Mouse (Mus musculus): ENCODE results near the gene Col4a3bp. TPM values are rescaled to one million over a fixed set of nuclear protein-coding genes. Genes with fewer than 3 reads are reported as not detected.

The Col4a3bp gene
- polyA plus RNA-seq, 1 experiment, result 0.74 TPM

DNA sequence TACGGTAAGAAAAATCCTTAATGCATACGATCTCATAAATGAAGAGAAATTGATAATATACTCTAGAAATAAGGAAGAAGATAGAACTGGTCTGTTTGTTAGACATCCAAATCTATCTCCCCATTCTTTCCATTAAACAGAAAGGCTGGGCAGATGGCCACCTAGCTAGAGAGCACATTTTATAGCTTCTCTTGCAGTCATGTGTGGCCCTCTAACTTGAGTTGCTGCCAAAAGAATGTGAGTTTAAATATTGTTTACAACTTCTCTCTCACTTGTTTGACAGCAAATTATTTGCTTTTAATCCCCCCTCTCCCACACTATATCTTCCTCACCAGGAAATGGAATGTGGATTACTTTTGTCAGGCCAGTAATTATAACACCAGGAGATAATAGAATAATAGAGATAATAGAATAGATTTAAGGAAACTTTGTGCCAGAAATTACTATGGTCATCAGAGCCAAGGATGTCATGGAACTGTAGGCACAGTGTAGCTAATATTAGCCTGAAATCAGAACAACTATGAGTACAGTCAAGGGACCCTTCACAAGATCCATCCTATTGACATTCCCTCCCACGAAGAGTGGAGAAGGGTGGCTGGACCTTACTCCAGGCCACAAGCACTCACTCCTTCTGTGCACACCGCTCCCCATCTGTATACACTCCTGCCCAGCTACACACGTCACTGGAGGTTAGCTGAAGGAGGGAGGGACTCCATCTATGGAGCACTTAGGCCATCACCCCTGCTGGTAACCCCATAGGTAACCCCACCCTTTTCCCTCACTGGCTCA, 28.1 kb upstream of the Col4a3bp start:
- Histone ChIP-seq H3K27me3 (ENCODE audit: control insufficient read depth) (no peaks in the 10 kb centered on the region), H3K4me1 (ENCODE audit: control insufficient read depth) (no peaks in the 10 kb centered on the region), H3K9me3 (ENCODE audit: control insufficient read depth, low read length) (no peaks in the 10 kb centered on the region), H3K4me3 (replicated peaks) (no peak overlapping the region), H3K36me3 (ENCODE audit: control insufficient read depth) (peaks cover 24% of the 10 kb centered on the region)
- TF ChIP-seq TAL1 (IDR thresholded peaks at IDR 0.05; ENCODE audit: low read length) (no peak), GATA1 (IDR thresholded peaks at IDR 0.05; ENCODE audit: low read length) (no peak)

DNA sequence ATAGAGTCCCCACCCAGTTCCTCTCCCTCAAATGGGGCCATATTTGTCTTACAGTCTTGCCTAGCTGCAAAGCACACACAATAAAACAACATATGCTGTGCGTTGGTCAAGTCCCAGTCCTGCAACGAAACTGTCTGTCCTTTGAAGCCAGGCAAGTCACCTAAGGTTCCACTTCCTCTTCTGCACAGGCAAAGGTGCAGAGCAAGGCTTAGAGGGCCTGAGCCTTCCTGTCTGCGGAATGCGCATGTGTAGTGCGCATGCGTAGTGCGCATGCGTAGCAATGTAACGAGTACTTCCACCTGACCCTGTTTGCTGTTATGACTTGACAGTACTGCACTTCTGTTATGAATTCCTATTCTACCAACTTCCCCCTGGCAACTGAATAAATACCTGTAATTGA, 26.2 kb upstream of the Col4a3bp start:
- peaks cover 23% of the 10 kb centered on the region for H3K36me3 ChIP-seq (ENCODE audit: control insufficient read depth)
- TF ChIP-seq TAL1 (IDR thresholded peaks at IDR 0.05; ENCODE audit: low read length) (no peak), GATA1 (IDR thresholded peaks at IDR 0.05; ENCODE audit: low read length) (no peak)
- H3K27me3 ChIP-seq (ENCODE audit: control insufficient read depth), result no peaks in the 10 kb centered on the region
- no peaks in the 10 kb centered on the region for H3K9me3 ChIP-seq (ENCODE audit: control insufficient read depth, low read length)
- no peak overlapping the region for H3K4me3 ChIP-seq (replicated peaks)
- H3K4me1 ChIP-seq (ENCODE audit: control insufficient read depth), result no peaks in the 10 kb centered on the region

DNA sequence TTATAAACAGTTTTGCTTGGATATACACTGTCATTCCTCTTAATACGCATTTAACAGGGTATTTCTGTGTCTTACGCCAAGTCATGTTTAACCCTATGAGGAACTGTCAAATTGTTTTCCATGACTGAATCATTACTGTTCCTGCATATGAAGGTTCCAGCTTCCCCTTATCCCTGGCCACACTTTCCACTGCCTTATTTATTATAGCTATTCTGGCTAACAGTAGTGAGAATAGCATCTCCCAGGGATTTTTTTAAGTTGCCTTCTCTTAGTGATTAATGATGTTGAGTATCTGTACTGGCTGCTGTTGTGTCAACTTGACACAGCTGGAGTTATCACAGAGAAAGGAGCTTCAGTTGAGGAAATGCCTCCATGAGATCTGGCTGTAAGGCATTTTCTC, 25.1 kb upstream of the Col4a3bp start:
- TF ChIP-seq GATA1 (IDR thresholded peaks at IDR 0.05; ENCODE audit: low read length), result no peak
- TF ChIP-seq TAL1 (IDR thresholded peaks at IDR 0.05; ENCODE audit: low read length), result no peak
- no peaks in the 10 kb centered on the region for H3K4me1 ChIP-seq (ENCODE audit: control insufficient read depth)
- H3K4me3 ChIP-seq (replicated peaks), result no peak overlapping the region
- peaks cover 23% of the 10 kb centered on the region for H3K36me3 ChIP-seq (ENCODE audit: control insufficient read depth)
- H3K9me3 ChIP-seq (ENCODE audit: control insufficient read depth, low read length), result no peaks in the 10 kb centered on the region
- no peaks in the 10 kb centered on the region for H3K27me3 ChIP-seq (ENCODE audit: control insufficient read depth)

DNA sequence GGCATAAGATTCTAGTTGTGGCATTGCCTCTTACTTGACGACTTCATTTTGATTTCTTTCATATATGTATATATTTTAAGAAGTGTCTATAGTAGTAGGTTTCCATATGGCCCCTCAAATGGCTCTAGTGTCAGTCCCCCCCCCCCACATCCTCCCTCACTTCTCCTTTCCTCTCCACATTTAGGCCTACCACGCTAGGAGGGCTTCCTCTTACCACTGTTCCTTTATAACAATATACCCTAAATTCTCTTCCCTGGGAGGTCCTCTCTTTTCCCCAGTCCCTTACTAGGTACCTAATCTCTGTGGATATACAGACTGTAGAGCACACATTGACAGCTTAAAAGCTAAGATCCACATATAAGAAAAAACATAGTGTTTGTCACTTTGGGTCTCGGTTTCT, 21.1 kb upstream of the Col4a3bp start:
- Histone ChIP-seq H3K36me3 (ENCODE audit: control insufficient read depth) (peaks cover 7% of the 10 kb centered on the region), H3K4me1 (ENCODE audit: control insufficient read depth) (no peaks in the 10 kb centered on the region), H3K4me3 (replicated peaks) (no peak overlapping the region), H3K9me3 (ENCODE audit: control insufficient read depth, low read length) (no peaks in the 10 kb centered on the region), H3K27me3 (ENCODE audit: control insufficient read depth) (no peaks in the 10 kb centered on the region)
- TF ChIP-seq TAL1 (IDR thresholded peaks at IDR 0.05; ENCODE audit: low read length) (no peak), GATA1 (IDR thresholded peaks at IDR 0.05; ENCODE audit: low read length) (no peak)

DNA sequence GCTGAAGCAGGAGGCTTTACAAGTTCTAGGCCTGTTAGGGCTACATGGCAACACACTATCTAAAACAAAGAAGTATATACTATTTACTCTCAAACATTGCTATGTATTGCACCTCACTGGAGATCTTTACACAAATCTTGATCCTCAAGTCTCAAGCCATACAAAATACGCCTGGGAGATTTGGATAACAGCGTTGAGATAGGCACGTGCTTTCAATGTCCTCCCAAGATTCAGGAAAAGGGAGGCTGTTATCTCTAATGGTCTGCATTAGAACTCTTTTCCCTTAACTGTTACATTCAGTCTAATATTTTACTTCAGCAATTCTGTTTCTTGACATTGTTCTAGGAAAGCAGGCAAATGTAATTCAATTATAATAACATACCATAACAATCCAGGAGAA, 15.4 kb upstream of the Col4a3bp start:
- Histone ChIP-seq H3K4me1 (ENCODE audit: control insufficient read depth) (peaks cover 3% of the 10 kb centered on the region), H3K36me3 (ENCODE audit: control insufficient read depth) (no peaks in the 10 kb centered on the region; the same call in none of the 2 replicates), H3K27me3 (ENCODE audit: control insufficient read depth) (no peaks in the 10 kb centered on the region), H3K4me3 (replicated peaks) (no peak overlapping the region), H3K9me3 (ENCODE audit: control insufficient read depth, low read length) (no peaks in the 10 kb centered on the region)
- TF ChIP-seq TAL1 (IDR thresholded peaks at IDR 0.05; ENCODE audit: low read length) (no peak), GATA1 (IDR thresholded peaks at IDR 0.05; ENCODE audit: low read length) (no peak)

DNA sequence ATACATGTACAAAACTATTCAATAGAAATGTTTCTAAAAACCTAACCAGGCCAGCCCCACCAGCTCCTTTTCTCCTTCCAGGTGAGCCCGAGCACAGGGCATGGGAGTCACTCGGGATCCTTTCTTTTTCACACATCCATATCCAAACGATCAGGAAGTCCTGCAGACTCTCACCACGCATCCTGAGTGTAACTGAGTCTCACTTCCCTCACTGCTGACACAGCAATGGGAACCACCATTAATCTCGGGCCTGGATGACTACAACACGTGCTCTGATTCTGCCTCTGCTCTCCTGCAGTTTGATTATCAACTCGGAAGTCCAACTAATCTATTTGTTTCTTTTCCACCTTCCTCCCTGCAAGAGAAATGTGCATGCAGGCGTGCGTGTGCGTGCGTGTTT, 14.6 kb upstream of the Col4a3bp start:
- TF ChIP-seq TAL1 (IDR thresholded peaks at IDR 0.05; ENCODE audit: low read length), result no peak
- no peak for TF ChIP-seq GATA1 (IDR thresholded peaks at IDR 0.05; ENCODE audit: low read length)
- Histone ChIP-seq H3K9me3 (ENCODE audit: control insufficient read depth, low read length) (no peaks in the 10 kb centered on the region), H3K27me3 (ENCODE audit: control insufficient read depth) (no peaks in the 10 kb centered on the region), H3K4me1 (ENCODE audit: control insufficient read depth) (peaks cover 5% of the 10 kb centered on the region), H3K4me3 (replicated peaks) (no peak overlapping the region), H3K36me3 (ENCODE audit: control insufficient read depth) (no peaks in the 10 kb centered on the region; the same call in none of the 2 replicates)

DNA sequence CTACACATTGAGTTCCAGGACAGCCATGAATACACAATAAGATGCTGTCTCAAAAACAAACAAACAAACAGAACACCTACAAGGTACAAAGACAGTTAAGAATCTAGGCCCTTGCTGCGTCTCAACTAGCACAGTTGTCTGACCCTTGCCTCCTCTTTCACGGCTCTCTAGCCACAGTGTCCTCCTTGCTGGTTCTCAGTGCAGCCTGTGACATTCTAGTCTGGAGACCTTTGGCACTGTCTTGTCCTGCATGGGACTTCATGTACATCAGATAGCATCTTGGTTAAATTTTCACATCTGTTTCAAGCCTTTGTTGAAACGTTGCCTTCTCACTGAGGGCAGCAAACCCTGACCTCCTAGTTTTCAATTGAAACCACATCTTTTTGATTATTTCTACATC, 13.6 kb upstream of the Col4a3bp start:
- no peaks in the 10 kb centered on the region for H3K27me3 ChIP-seq (ENCODE audit: control insufficient read depth)
- H3K9me3 ChIP-seq (ENCODE audit: control insufficient read depth, low read length), result no peaks in the 10 kb centered on the region
- H3K4me3 ChIP-seq (replicated peaks), result no peak overlapping the region
- TF ChIP-seq GATA1 (IDR thresholded peaks at IDR 0.05; ENCODE audit: low read length) (no peak), TAL1 (IDR thresholded peaks at IDR 0.05; ENCODE audit: low read length) (no peak)
- H3K36me3 ChIP-seq (ENCODE audit: control insufficient read depth), result no peaks in the 10 kb centered on the region; the same call in none of the 2 replicates
- H3K4me1 ChIP-seq (ENCODE audit: control insufficient read depth), result peaks cover 5% of the 10 kb centered on the region

DNA sequence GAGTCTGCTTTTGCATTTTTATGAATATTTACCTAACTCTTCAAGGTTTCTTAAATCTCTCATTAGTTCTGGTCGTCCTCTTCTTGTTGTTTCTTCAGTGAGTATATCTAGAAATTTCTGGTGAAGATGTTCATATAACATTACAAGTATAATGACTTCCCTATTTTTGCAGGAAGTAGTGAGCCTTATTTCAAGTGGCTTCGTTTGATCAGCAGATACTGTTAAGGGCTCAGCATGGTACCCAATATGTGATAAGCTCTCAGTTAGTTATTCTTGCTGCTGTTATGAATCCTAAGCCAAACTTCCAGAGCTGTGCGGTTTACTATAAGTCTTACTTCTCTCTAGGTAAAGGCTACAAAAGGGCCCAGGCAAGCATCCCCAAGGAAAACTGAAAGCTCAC, 12.9 kb upstream of the Col4a3bp start:
- Histone ChIP-seq H3K4me1 (ENCODE audit: control insufficient read depth) (peaks cover 5% of the 10 kb centered on the region), H3K9me3 (ENCODE audit: control insufficient read depth, low read length) (no peaks in the 10 kb centered on the region), H3K36me3 (ENCODE audit: control insufficient read depth) (no peaks in the 10 kb centered on the region; the same call in none of the 2 replicates), H3K4me3 (replicated peaks) (no peak overlapping the region), H3K27me3 (ENCODE audit: control insufficient read depth) (no peaks in the 10 kb centered on the region)
- TF ChIP-seq GATA1 (IDR thresholded peaks at IDR 0.05; ENCODE audit: low read length), result no peak
- TF ChIP-seq TAL1 (IDR thresholded peaks at IDR 0.05; ENCODE audit: low read length), result no peak

DNA sequence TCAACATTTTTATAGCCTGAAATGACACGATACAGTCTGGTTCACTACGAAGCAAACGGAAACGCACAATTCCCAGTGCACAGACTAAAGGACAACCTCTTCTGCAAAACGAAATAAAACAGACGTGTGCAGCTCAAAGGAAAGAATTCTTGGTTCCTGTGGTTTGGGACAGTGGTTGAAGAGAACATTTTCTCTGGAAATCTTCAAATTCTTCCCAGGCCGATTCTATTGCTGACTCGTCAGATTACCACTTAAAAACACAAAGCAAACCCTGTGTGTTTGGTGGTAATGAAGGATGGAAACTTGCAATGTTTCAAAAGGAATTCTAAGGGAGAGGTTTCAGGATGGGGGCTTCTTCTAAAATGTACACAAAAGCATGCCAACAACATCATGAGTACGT, 12.4 kb upstream of the Col4a3bp start:
- H3K36me3 ChIP-seq (ENCODE audit: control insufficient read depth), result no peaks in the 10 kb centered on the region; the same call in none of the 2 replicates
- no peaks in the 10 kb centered on the region for H3K27me3 ChIP-seq (ENCODE audit: control insufficient read depth)
- TF ChIP-seq GATA1 (IDR thresholded peaks at IDR 0.05; ENCODE audit: low read length), result no peak
- TF ChIP-seq TAL1 (IDR thresholded peaks at IDR 0.05; ENCODE audit: low read length), result no peak
- peaks cover 5% of the 10 kb centered on the region for H3K4me1 ChIP-seq (ENCODE audit: control insufficient read depth)
- H3K9me3 ChIP-seq (ENCODE audit: control insufficient read depth, low read length), result no peaks in the 10 kb centered on the region
- no peak overlapping the region for H3K4me3 ChIP-seq (replicated peaks)
